Mouse (Mus musculus) granulocyte monocyte progenitor cell, adult 5-6 weeks (primary cell): Measurements from ENCODE around the gene Rapgef1. TPM values are rescaled to one million over a fixed set of nuclear protein-coding genes. Genes with fewer than 3 reads are reported as not detected.
A peak's percentile ranks its signal among the peaks of the same experiment; 100 is the strongest.

Experiments used
- ATAC-seq: replicated peaks from 2 replicates; pipeline ENCODE4 v1.8.0; 2016; ENCODE audit warnings: mild to moderate bottlenecking, moderate TSS enrichment, inconsistent platforms; ENCODE audit not compliant: poor library complexity, severe bottlenecking
- total RNA-seq, 2 experiments: library from RNA; stranded (forward) in 1 of 2; stranded (reverse) in 1 of 2; fragments of 200-712, 200-1000 nt in 1 of 2; fragments of >200 nt in 1 of 2; fragmentation: Nextera tagmentation in 1 of 2; gene quantifications; 2 replicates each; pipeline ENCODE4 v1.2.3; 2014 to 2017

Rapgef1 gene
- total RNA-seq, 2 experiments from 2014 or later: 21.9 to 31.9 TPM

GRCm38 (mm10) chr2:29669711-29670110, 50.2 kb downstream of the Rapgef1 start:
- ATAC-seq: no peak

DNA sequence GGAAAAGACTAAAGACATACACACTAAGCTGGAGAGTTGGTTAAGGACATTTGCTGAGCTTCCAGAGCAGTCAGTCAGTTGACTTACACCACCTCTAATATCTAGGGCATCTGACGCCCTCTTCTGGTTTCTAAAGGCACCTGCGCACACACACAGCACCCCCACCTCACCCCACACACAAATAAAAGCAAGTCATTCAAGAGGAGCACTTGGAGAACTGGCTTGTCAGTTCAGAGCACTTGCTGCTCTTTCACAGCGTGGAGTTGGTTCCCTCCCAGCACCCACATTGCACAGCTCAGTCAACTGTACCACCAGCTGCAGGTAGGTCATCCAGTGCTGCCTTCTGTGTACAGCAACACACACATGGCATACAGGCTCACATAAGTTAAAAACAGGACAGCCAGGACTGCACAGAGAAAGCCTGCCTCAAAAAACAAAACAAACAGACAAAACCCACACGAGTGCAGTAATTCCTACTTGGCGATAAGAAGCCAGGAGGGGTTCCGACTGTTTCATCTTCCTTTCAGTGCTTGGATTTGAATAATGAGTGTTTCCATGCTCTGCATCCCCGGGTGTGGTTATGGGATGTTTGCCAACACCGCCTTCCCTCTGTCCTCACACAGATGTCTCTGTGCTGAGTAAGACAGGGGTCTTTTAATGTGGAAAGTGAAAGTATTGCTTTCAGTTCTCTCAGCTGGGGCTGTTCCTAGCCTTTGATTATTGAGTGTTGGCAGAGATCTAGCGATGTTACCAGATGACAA, 50.9 kb downstream of the Rapgef1 start:
- peak; percentile 54 for ATAC-seq

DNA sequence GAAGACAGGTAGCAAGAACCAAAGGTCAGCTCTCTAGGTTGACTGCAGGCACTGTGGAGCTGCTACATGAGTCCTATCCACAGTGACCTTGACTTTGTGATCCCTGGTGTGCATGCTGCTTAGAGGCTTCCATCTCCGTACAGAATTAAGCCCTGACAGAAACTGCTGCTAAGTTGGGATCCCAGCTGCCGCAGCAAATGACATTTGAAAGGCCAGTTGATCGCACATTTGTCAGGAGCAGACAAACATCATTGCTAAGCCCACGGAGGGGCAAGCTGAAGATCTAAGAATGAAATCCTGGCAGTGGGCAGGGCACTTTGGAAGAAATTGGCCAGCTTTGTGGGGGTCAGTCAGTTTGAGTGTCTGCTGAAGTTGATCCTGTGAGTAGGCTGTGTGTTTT, 51.9 kb downstream of the Rapgef1 start:
- no peak for ATAC-seq

GRCm38 (mm10) chr2:29671856-29672255, 52.3 kb downstream of the Rapgef1 start:
- no peak for ATAC-seq

- ATAC-seq: peak; percentile 82
Measured at GRCm38 (mm10) chr2:29672746-29673536, 53.4 kb downstream of the Rapgef1 start.

- ATAC-seq: no peak
Measured at GRCm38 (mm10) chr2:29674087-29674486, 54.6 kb downstream of the Rapgef1 start.

DNA sequence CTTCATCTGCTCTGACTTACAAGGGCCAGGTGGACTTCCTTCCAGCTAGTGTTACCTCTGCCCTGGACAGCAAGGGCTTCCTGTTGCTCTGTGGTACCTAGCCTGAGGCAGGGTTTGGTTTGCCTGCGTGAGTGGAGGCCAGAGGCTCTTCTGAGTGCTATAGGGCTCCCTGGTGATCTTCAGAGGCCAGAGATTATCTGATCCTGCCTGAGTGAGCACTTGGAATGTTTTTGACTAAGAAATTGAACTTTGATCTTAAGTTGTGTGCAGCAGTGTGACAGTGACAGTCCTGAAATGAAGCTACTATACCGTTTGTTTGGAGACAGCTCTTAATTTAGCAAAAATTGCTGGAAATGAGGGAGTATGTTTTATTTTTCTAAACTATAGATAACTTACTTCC, 55.0 kb downstream of the Rapgef1 start:
- no peak for ATAC-seq

- no peak for ATAC-seq
Measured at GRCm38 (mm10) chr2:29675846-29676245, 56.3 kb downstream of the Rapgef1 start.

DNA sequence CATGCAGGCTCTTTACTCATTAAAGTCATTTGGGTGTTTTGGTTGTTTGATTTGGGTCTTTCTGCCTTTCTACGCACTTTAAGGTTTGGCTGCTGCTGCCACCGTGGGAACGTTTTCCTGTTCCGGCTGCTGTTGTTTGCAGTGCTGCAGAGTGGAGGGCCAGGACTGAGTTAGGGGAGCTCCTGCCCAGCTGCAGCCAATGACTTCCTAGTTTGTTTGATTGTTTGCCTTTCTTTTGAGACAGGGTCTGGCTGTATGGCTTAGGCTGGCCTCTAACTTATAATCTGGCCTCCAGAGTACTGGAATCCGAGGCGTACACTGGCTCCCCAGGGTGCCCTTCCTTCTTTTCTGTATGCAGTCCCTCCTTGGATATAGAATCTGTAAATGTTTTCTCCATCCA, 57.0 kb downstream of the Rapgef1 start:
- ATAC-seq: no peak

DNA sequence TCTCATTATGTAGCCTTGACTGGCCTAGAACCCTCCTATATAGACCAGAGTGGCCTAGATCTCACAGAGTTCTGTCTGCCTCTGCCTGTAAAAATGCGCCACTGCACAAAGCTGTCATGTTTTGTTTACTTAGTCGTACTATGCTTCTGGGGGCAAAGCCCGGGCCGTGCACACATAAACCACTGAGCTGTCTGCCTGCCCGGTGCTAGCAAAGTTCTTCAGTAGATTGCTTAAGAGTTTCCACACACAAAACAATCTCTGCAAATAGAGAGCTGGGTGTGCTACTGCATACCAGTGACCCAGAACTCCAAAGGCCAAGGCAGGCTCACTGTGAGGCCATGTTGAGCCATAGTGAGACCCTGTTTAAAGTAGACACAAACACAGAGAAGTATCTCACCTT, 58.3 kb downstream of the Rapgef1 start:
- no peak for ATAC-seq

GRCm38 (mm10) chr2:29678524-29678923, 59.0 kb downstream of the Rapgef1 start:
- peak; percentile 73 for ATAC-seq

GRCm38 (mm10) chr2:29679710-29680584, 60.4 kb downstream of the Rapgef1 start:
- no peak for ATAC-seq

DNA sequence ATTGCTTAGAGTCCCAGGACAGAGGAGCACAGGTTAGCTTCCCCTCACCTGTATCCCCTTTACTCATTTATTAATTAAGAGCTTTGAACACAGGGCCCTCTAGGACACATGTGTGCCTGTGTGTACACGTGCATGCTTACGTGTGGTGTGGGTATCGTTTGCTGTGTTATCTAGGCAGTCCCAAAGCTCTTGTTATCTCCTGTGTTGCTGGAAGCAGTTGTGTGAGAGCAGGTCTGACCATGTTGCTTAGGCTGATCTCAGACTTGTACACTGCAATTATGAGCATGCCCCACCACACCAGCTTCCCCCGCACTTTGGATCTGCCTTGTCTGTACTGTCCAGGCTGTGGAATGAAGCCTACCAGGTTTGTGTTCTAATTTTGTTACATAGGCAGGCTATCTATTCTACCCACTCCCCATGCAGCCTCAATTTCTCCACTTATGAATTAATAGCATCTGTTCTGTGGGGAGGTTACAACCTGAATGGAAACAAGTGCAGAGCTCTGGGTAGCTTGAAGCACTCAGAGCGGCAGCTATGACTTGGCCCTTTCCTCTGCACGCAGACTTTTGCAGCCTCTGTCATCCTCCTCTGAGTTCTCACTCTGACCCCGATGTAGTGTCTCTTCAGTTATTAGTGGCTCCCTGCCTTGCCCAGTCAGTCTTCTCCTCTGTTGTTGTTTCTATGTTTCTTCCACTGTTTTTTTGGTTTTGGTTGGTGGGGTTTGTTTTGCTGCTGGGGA, 63.9 kb downstream of the Rapgef1 start:
- no peak for ATAC-seq

DNA sequence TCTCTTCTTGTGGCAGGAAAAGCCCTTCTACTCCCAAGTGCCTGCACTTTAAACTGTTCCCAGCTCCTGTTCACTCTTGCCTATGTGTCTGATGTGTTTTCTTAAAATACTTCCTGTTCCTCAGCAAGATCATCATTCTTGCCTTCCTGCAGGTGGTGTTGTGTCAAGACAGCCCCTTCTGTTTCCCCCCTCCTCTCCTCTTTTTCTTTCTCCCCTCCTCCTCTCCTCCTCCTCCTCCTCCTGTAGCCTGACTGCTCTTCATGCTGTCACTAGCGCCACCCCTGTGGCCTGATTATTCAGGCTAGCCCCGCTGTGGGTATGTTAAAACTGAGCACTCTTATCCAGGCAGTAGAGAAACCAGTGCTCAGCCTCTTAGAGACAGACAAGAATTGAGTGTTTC, 65.0 kb downstream of the Rapgef1 start:
- no peak for ATAC-seq

DNA sequence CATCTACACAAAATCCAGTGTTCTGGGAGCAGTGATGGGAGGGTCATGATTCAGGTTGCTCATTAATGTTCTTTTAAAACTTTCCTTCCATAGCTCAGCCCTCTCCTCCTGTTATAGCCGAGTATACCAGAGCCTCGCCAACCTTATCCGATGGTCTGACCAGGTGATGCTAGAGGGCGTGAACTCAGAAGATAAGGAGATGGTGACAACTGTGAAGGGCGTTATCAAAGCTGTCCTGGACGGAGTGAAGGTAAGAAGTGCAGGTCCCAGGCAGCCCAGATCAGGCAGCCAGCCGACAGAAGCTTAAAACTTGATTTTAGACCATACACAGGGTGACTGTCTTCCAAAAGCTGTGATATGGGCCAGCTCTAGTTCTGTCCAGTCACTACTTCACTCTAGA, 69.5 kb downstream of the Rapgef1 start:
- no peak for ATAC-seq

DNA sequence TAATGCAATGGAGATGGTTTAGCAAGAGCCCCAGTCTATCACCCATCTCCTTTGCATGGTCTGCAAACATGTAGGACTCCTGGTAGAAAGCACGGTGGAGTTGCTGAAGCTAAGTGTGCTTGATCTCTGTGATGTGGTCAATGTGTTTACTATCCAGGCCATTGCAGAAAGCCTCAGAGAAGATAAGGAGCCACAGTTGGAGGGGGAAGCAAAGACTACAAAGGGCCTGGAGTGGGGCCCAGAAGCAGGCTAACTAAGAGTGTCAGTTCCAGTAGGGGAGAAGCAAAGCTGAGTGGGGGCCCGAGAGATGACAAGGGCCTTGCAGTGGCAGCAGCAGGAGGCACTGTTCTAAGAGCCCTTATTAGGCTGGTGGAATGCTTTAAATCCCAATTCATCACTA, 70.0 kb downstream of the Rapgef1 start:
- ATAC-seq: no peak

- no peak for ATAC-seq
Measured at GRCm38 (mm10) chr2:29691068-29691467, 71.5 kb downstream of the Rapgef1 start.

DNA sequence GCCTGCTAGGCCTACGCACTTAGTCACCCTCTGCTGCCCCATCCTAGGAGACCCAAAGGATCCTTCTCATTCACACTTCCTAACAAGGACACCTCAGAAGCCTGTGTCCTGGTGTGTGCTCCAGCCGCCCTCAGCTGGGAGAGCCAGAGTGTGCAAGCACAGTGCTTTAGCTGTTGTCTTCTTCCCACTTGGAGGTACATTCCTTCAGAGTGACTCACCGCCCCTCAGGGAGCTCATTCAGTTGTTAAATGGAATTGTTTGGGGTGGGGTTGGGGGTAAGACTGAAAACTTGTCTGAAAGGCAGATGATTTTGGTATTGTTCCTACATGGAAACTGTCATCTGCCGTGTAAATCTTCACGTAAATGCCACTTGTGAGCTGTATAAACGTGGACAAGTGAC, 72.0 kb downstream of the Rapgef1 start:
- no peak for ATAC-seq

- ATAC-seq: no peak
Measured at GRCm38 (mm10) chr2:29692192-29692591, 72.7 kb downstream of the Rapgef1 start.

- no peak for ATAC-seq
Measured at GRCm38 (mm10) chr2:29696207-29696800, 76.8 kb downstream of the Rapgef1 start.
